Mouse (Mus musculus): ENCODE results near the gene Gatad2a. TPM values are rescaled to one million over a fixed set of nuclear protein-coding genes. Genes with fewer than 3 reads are reported as not detected.
"Not testable (repeated sequence)": the region's sequence is repeated elsewhere in the genome, so short reads cannot be mapped to it uniquely, and the experiment has no call there.

Gene Gatad2a
- polyA plus RNA-seq (2016; fragmentation: Nextera tagmentation; extraction: Ambion mirVana) = 48.0 and 48.7 TPM in 2 replicates

- H3K4me1 ChIP-seq = peaks cover 33% of the 10 kb centered on the region
- H3K4me3 ChIP-seq = peak within 1 kb of the TSS; percentile 94
- H3K27me3 ChIP-seq (ENCODE audit: low read depth, poor library complexity, severe bottlenecking) = no peaks in the 10 kb centered on the region
- under 1% methylated on average over 86 of the region's 87 CpGs for WGBS
- no peaks in the 10 kb centered on the region for H3K9me3 ChIP-seq (replicated peaks)
- H3K27ac ChIP-seq (replicated peaks) = peak within 1 kb of the TSS; percentile 92
- peak; percentile 100 for DNase-seq (ENCODE audit: low spot score)
- peaks cover 12% of the 10 kb centered on the region; the same call in 1 of the 2 replicates for H3K36me3 ChIP-seq
Observed at GRCm38 (mm10) chr8:69995776-69996588, at the start of gene Gatad2a. Gene Gatad2a (minus strand): TSS chr8:69996384.

GRCm38 (mm10) chr8:70043996-70044395, 47.8 kb upstream of the Gatad2a start:
- peaks cover 18% of the 10 kb centered on the region for H3K36me3 ChIP-seq
- DNase-seq (ENCODE audit: low spot score) = no peak
- no peak overlapping the region for H3K27ac ChIP-seq (replicated peaks)
- H3K4me3 ChIP-seq = peak overlapping the region; percentile 93
- H3K4me1 ChIP-seq = peaks cover 37% of the 10 kb centered on the region
- H3K9me3 ChIP-seq (replicated peaks) = no peaks in the 10 kb centered on the region
- H3K27me3 ChIP-seq (ENCODE audit: low read depth, poor library complexity, severe bottlenecking) = no peaks in the 10 kb centered on the region
- WGBS = 88% methylated on average over 5 of the region's 5 CpGs

GRCm38 (mm10) chr8:70042583-70043455, 46.6 kb upstream of the Gatad2a start, which contains the start of the genes Mau2 and Sugp1:
Gene Mau2 (minus strand): TSS chr8:70042734.
Gene Sugp1 (plus strand): TSS chr8:70042813.
- Histone ChIP-seq H3K27me3 (ENCODE audit: low read depth, poor library complexity, severe bottlenecking) (no peaks in the 10 kb centered on the region), H3K36me3 (peaks cover 12% of the 10 kb centered on the region; the same call in 1 of the 2 replicates), H3K4me3 (peak within 1 kb of the TSS; percentile 93), H3K4me1 (peaks cover 37% of the 10 kb centered on the region), H3K27ac (replicated peaks) (peak within 1 kb of the TSS; percentile 95), H3K9me3 (replicated peaks) (no peaks in the 10 kb centered on the region)
- DNase-seq (ENCODE audit: low spot score) = peak; percentile 96
- under 1% methylated on average over 65 of the region's 65 CpGs for WGBS

- Histone ChIP-seq H3K4me1 (peaks cover 37% of the 10 kb centered on the region), H3K36me3 (peaks cover 18% of the 10 kb centered on the region), H3K9me3 (replicated peaks) (no peaks in the 10 kb centered on the region), H3K4me3 (peak overlapping the region; percentile 93), H3K27me3 (ENCODE audit: low read depth, poor library complexity, severe bottlenecking) (no peaks in the 10 kb centered on the region), H3K27ac (replicated peaks) (peak overlapping the region; percentile 95)
- no peak for DNase-seq (ENCODE audit: low spot score)
- WGBS = 2% methylated on average over 47 of the region's 47 CpGs
Observed at GRCm38 (mm10) chr8:70041885-70042546, 45.8 kb upstream of the Gatad2a start.

GRCm38 (mm10) chr8:70037994-70038393, 41.8 kb upstream of the Gatad2a start:
- H3K36me3 ChIP-seq = peaks cover 43% of the 10 kb centered on the region

GRCm38 (mm10) chr8:70030255-70030654, 34.1 kb upstream of the Gatad2a start:
- H3K4me3 ChIP-seq = no peak overlapping the region
- no peaks in the 10 kb centered on the region for H3K9me3 ChIP-seq (replicated peaks)
- no peaks in the 10 kb centered on the region for H3K4me1 ChIP-seq
- WGBS = 92% methylated on average over 1 of the region's 1 CpGs
- H3K27me3 ChIP-seq (ENCODE audit: low read depth, poor library complexity, severe bottlenecking) = no peaks in the 10 kb centered on the region
- H3K36me3 ChIP-seq = peaks cover 84% of the 10 kb centered on the region
- DNase-seq (ENCODE audit: low spot score) = no peak
- no peak overlapping the region for H3K27ac ChIP-seq (replicated peaks)

More at GRCm38 (mm10) chr8:70037994-70038393, 41.8 kb upstream of the Gatad2a start:
- H3K4me3 ChIP-seq = no peak overlapping the region
- DNase-seq (ENCODE audit: low spot score) = no peak
- H3K27me3 ChIP-seq (ENCODE audit: low read depth, poor library complexity, severe bottlenecking) = no peaks in the 10 kb centered on the region
- 95% methylated on average over 1 of the region's 1 CpGs for WGBS
- no peak overlapping the region for H3K27ac ChIP-seq (replicated peaks)
- H3K4me1 ChIP-seq = peaks cover 23% of the 10 kb centered on the region
- no peaks in the 10 kb centered on the region for H3K9me3 ChIP-seq (replicated peaks)

- Histone ChIP-seq H3K4me1 (no peaks in the 10 kb centered on the region), H3K27ac (replicated peaks) (no peak overlapping the region), H3K27me3 (ENCODE audit: low read depth, poor library complexity, severe bottlenecking) (no peaks in the 10 kb centered on the region), H3K4me3 (no peak overlapping the region), H3K9me3 (replicated peaks) (no peaks in the 10 kb centered on the region), H3K36me3 (peaks cover 100% of the 10 kb centered on the region)
- WGBS = 86% methylated on average over 2 of the region's 2 CpGs
- DNase-seq (ENCODE audit: low spot score) = no peak
Observed at GRCm38 (mm10) chr8:70026151-70026550, 30.0 kb upstream of the Gatad2a start.

GRCm38 (mm10) chr8:70023596-70023995, 27.4 kb upstream of the Gatad2a start:
- H3K4me3 ChIP-seq = no peak overlapping the region
- 85% methylated on average over 8 of the region's 8 CpGs for WGBS
- H3K36me3 ChIP-seq = peaks cover 100% of the 10 kb centered on the region
- H3K27ac ChIP-seq (replicated peaks) = no peak overlapping the region
- DNase-seq (ENCODE audit: low spot score) = no peak
- no peaks in the 10 kb centered on the region for H3K9me3 ChIP-seq (replicated peaks)
- H3K27me3 ChIP-seq (ENCODE audit: low read depth, poor library complexity, severe bottlenecking) = no peaks in the 10 kb centered on the region
- H3K4me1 ChIP-seq = no peaks in the 10 kb centered on the region

- no peak for DNase-seq (ENCODE audit: low spot score)
- Histone ChIP-seq H3K9me3 (replicated peaks) (no peaks in the 10 kb centered on the region), H3K4me3 (no peak overlapping the region), H3K4me1 (no peaks in the 10 kb centered on the region), H3K27me3 (ENCODE audit: low read depth, poor library complexity, severe bottlenecking) (no peaks in the 10 kb centered on the region), H3K27ac (replicated peaks) (no peak overlapping the region), H3K36me3 (peaks cover 40% of the 10 kb centered on the region)
- 85% methylated on average over 1 of the region's 1 CpGs for WGBS
Observed at GRCm38 (mm10) chr8:70015017-70015416, 18.8 kb upstream of the Gatad2a start.

- Histone ChIP-seq H3K36me3 (peaks cover 17% of the 10 kb centered on the region), H3K9me3 (replicated peaks) (no peaks in the 10 kb centered on the region), H3K27me3 (ENCODE audit: low read depth, poor library complexity, severe bottlenecking) (no peaks in the 10 kb centered on the region), H3K27ac (replicated peaks) (no peak overlapping the region), H3K4me3 (no peak overlapping the region), H3K4me1 (no peaks in the 10 kb centered on the region)
- 89% methylated on average over 1 of the region's 1 CpGs for WGBS
- DNase-seq (ENCODE audit: low spot score) = no peak
Observed at GRCm38 (mm10) chr8:70012763-70013162, 16.6 kb upstream of the Gatad2a start.

GRCm38 (mm10) chr8:70012350-70012749, 16.2 kb upstream of the Gatad2a start:
- Histone ChIP-seq H3K4me1 (no peaks in the 10 kb centered on the region), H3K4me3 (no peak overlapping the region), H3K27ac (replicated peaks) (no peak overlapping the region), H3K27me3 (ENCODE audit: low read depth, poor library complexity, severe bottlenecking) (no peaks in the 10 kb centered on the region), H3K36me3 (peaks cover 13% of the 10 kb centered on the region), H3K9me3 (replicated peaks) (no peaks in the 10 kb centered on the region)
- WGBS = 80% methylated on average over 3 of the region's 3 CpGs
- no peak for DNase-seq (ENCODE audit: low spot score)

GRCm38 (mm10) chr8:70010796-70011195, 14.6 kb upstream of the Gatad2a start:
- not testable (repeated sequence) for H3K4me3 ChIP-seq; H3K27me3 ChIP-seq (ENCODE audit: low read depth, poor library complexity, severe bottlenecking); H3K36me3 ChIP-seq; H3K27ac ChIP-seq (replicated peaks); H3K9me3 ChIP-seq (replicated peaks); DNase-seq (ENCODE audit: low spot score); H3K4me1 ChIP-seq
- WGBS = 90% methylated on average over 14 of the region's 14 CpGs

Measured in midbrain, embryonic 10.5 days (tissue).